Mouse (Mus musculus) midbrain, postnatal 0 days (tissue): Measurements from ENCODE around the gene Snph. TPM values are rescaled to one million over a fixed set of nuclear protein-coding genes. Genes with fewer than 3 reads are reported as not detected.
"Not testable (repeated sequence)": the region's sequence is repeated elsewhere in the genome, so short reads cannot be mapped to it uniquely, and the experiment has no call there.

Experiments used
- ATAC-seq: fragments of 200-750 bp; cut with Nextera tagmentation; 2 replicates; pipeline ENCODE4 v1.8.0; 2017; ENCODE audit warnings: moderate number of reproducible peaks, mild to moderate bottlenecking, moderate TSS enrichment, moderate library complexity; ENCODE audit not compliant: low FRiP score
- DNase-seq: peaks from one replicate; pipeline ENCODE4 v3.0.0-alpha.2; 2015; ENCODE audit warnings: low spot score
- H3K27ac ChIP-seq: fragments of 300-500 bp; sonication (generic); 2 replicates; pipeline ENCODE4 v1.5.1; 2014; ENCODE audit warnings: low read depth, mild to moderate bottlenecking, low read length, mixed read lengths
- H3K27me3 ChIP-seq: fragments of 300-500 bp; sonication (generic); 2 replicates; pipeline ENCODE4 v1.6.1; 2014; ENCODE audit warnings: low read length, control low read depth, mixed read lengths; ENCODE audit not compliant: insufficient read depth
- H3K36me3 ChIP-seq: fragments of 300-500 bp; sonication (generic); 2 replicates; pipeline ENCODE4 v1.6.1; 2014; ENCODE audit warnings: low read length, control low read depth, mixed read lengths; ENCODE audit not compliant: insufficient read depth
- H3K4me1 ChIP-seq: fragments of 300-500 bp; sonication (generic); 2 replicates; pipeline ENCODE4 v1.6.1; 2014; ENCODE audit warnings: mild to moderate bottlenecking, control low read depth, antibody characterized with exemption, low read length, mixed read lengths; ENCODE audit not compliant: insufficient read depth
- H3K4me2 ChIP-seq: fragments of 300-500 bp; sonication (generic); 2 replicates; pipeline ENCODE4 v1.6.1; 2014; ENCODE audit warnings: low read depth, mild to moderate bottlenecking, low read length, mixed read lengths; ENCODE audit not compliant: poor library complexity, severe bottlenecking
- H3K4me3 ChIP-seq: fragments of 300-500 bp; sonication (generic); 2 replicates; pipeline ENCODE4 v1.5.1; 2014; ENCODE audit warnings: low read depth, mild to moderate bottlenecking, low read length, moderate library complexity
- H3K9ac ChIP-seq: fragments of 300-500 bp; sonication (generic); replicated peaks from 2 replicates; pipeline ENCODE4 v1.6.1; 2014; ENCODE audit warnings: mild to moderate bottlenecking, low read length, moderate library complexity, mixed read lengths; ENCODE audit not compliant: poor library complexity, severe bottlenecking
- H3K9me3 ChIP-seq: fragments of 300-500 bp; sonication (generic); 2 replicates; pipeline ENCODE4 v1.6.1; 2016; ENCODE audit warnings: low read length, control low read depth
- CTCF ChIP-seq: IDR thresholded peaks from 2 replicates; pipeline ENCODE4 v1.5.1; 2016; ENCODE audit warnings: antibody characterized with exemption, mild to moderate bottlenecking
- WGBS: fragments of 180-500 bp; shearing (Covaris S2); extraction: QIAGEN DNeasy Blood & Tissue Kit; methylation state at CpG from one replicate; pipeline ENCODE4 v1.1.7; 2014; 5-methylcytosine and 5-hydroxymethylcytosine counted together
- polyA plus RNA-seq: library from polyadenylated mRNA; unstranded; fragments of >200 nt; fragmentation: Nextera tagmentation; extraction: Ambion mirVana; gene quantifications from 2 replicates; pipeline ENCODE4 v1.2.1, GENCODE M21; 2015
- total RNA-seq: library from RNA; depleted of rRNA; stranded (reverse); fragments of >200 nt; gene quantifications from 2 replicates; pipeline ENCODE4 v1.2.3, GENCODE M21; 2014

The Snph gene
- total and polyA plus RNA-seq, 2 experiments from 2014 or later = 23.4 to 66.1 TPM

DNA sequence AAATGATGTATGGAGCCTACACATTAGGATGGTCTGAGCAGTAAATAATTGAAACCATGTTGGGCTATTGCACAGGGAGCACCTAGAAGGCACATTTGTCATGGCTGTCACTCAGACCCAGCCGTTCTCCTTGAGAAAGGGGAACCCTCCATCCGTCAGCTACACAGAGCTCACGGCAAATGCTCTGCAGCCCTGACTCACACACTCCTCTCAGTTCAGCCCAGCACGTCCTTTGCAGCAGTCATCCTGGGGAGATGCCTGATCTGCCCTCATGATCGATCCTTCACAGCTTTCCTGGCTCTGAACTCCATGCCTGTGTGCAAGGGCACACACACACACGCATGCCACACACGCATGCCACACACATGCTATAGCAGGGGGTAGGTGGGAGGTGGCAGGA lies 3.1 kb downstream of the Snph start:
- Histone ChIP-seq H3K36me3 (0 out of 2 replicates have a peak, but pooled peaks cover 3% of the 10 kb centered on the region), H3K4me2 (0 out of 2 replicates have a peak overlapping the region, but pooled peaks have one; percentile 5), H3K9ac (peak overlapping the region; percentile 37; the same call in 1 of the 2 replicates), H3K27ac (no peak overlapping the region), H3K9me3 (no peaks in the 10 kb centered on the region), H3K4me1 (peaks cover 18% of the 10 kb centered on the region; the same call in 1 of the 2 replicates), H3K27me3 (no peaks in the 10 kb centered on the region), H3K4me3 (no peak overlapping the region)
- no peak for TF ChIP-seq CTCF
- no peak for DNase-seq
- WGBS = 62% methylated on average over 7 of the region's 7 CpGs
- ATAC-seq = no peak

- no peaks in the 10 kb centered on the region for H3K9me3 ChIP-seq
- H3K4me3 ChIP-seq = no peak overlapping the region
- peaks cover 9% of the 10 kb centered on the region; the same call in 1 of the 2 replicates for H3K36me3 ChIP-seq
- H3K27ac ChIP-seq = no peak overlapping the region
- WGBS = 89% methylated on average over 3 of the region's 3 CpGs
- TF ChIP-seq CTCF = no peak
- H3K4me2 ChIP-seq = no peak overlapping the region
- no peaks in the 10 kb centered on the region for H3K27me3 ChIP-seq
- no peak overlapping the region for H3K9ac ChIP-seq
- no peak for DNase-seq
- no peak for ATAC-seq
- H3K4me1 ChIP-seq = peaks cover 17% of the 10 kb centered on the region; the same call in 1 of the 2 replicates
Observed at GRCm38 (mm10) chr2:151628011-151628410, 4.4 kb downstream of the Snph start.

GRCm38 (mm10) chr2:151626296-151626695 lies 6.1 kb downstream of the Snph start:
- no peak for DNase-seq
- no peak for TF ChIP-seq CTCF
- WGBS = 93% methylated on average over 7 of the region's 7 CpGs

DNA sequence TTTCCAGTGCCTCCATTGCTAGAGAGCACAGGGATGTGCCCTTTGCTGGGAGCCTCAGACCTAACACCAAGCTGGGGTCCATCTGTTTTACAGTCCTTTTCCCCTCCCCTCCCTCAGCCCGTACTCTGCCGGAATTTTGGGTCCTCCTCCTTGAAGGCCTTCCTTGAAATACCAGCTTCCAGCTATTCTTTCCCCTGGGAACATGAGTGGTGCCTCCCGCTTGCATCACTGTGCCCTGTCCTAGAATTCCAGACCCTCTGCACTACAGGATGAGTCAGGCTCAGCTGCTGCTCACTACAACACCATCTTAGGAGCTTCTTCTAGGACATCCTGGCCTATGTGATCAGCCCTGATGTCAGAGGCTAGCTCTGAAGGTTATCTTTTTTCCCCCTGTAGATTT lies 8.6 kb downstream of the Snph start:
- no peak overlapping the region for H3K4me2 ChIP-seq
- H3K4me3 ChIP-seq = no peak overlapping the region
- WGBS = 80% methylated on average over 3 of the region's 3 CpGs
- TF ChIP-seq CTCF = no peak
- no peak for ATAC-seq
- no peak for DNase-seq
- no peak overlapping the region for H3K9ac ChIP-seq
- H3K27me3 ChIP-seq = no peaks in the 10 kb centered on the region
- H3K4me1 ChIP-seq = no peaks in the 10 kb centered on the region
- H3K27ac ChIP-seq = no peak overlapping the region
- no peaks in the 10 kb centered on the region for H3K9me3 ChIP-seq
- H3K36me3 ChIP-seq = peaks cover 10% of the 10 kb centered on the region; the same call in 1 of the 2 replicates

More at GRCm38 (mm10) chr2:151626296-151626695, 6.1 kb downstream of the Snph start:
- no peak for ATAC-seq
- Histone ChIP-seq H3K4me2 (no peak overlapping the region), H3K9me3 (no peaks in the 10 kb centered on the region), H3K4me1 (peaks cover 12% of the 10 kb centered on the region; the same call in 1 of the 2 replicates), H3K36me3 (peaks cover 10% of the 10 kb centered on the region; the same call in 1 of the 2 replicates), H3K4me3 (no peak overlapping the region), H3K9ac (no peak overlapping the region), H3K27me3 (no peaks in the 10 kb centered on the region), H3K27ac (no peak overlapping the region)

DNA sequence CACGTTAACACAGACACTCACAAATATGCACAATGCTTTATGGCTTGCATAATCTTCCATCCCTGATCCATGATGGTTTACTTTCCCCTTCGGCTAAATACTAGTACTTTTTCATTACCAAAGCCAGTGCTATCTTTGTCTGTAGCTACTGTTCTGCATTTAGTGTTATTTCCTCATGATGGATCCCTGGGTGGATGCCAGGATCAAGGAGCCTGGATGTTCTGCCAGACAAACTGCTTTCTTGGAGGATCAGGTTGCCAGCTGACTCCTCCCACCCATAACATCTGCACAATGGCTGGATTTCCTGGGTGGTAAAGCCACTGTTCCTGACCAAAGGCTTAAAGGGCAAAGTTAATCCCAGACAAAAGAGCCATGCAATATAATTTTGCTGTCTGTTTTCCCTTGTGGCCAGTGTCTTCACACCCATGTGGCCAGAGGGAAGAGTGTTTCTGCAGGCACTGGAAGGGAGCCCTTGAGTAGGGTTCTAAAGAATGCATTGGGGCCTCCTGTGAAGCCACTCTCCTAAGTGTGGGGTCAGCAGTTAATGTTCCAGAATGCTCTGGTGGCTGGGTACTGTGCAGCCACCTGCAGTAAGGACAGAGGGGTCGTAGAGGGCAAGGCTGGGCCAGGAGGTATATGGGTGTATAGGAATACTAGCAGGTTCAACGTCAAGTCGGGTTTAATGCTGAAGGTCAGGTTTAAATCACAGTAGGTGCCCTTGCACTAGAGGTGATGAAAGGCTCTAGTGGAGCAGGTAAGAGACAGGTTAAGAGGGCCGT lies 15.7 kb downstream of the Snph start:
- no peak overlapping the region for H3K4me3 ChIP-seq

DNA sequence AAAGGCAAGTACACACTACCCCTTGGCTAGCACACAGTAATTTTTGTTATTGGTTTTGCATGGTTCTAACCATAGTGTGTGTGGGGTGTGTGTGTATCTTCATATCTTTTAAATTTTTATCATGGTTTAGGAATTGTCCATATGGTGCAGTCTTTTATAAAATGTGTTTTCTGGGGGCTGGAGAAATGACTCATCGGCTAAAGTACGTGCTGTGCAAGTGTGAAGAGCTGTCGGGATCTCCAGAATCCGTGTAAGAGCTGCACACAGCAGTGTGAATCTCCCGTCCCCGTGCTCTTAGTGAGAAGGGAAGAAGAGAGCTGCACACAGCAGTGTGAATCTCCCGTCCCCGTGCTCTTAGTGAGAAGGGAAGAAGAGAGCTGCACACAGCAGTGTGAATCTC lies 16.6 kb downstream of the Snph start:
- H3K4me1 ChIP-seq, H3K9ac ChIP-seq, H3K27me3 ChIP-seq, H3K9me3 ChIP-seq, ATAC-seq, H3K36me3 ChIP-seq, H3K4me2 ChIP-seq, H3K27ac ChIP-seq, DNase-seq, H3K4me3 ChIP-seq: not testable (repeated sequence)
- WGBS = 76% methylated on average over 6 of the region's 8 CpGs

More for the DNA sequence above, 15.7 kb downstream of the Snph start:
- H3K27ac ChIP-seq = no peak overlapping the region
- no peaks in the 10 kb centered on the region for H3K27me3 ChIP-seq
- no peak overlapping the region for H3K4me2 ChIP-seq
- DNase-seq (no peak), ATAC-seq (no peak)
- no peaks in the 10 kb centered on the region for H3K9me3 ChIP-seq
- H3K9ac ChIP-seq = no peak overlapping the region
- 75% methylated on average over 6 of the region's 6 CpGs for WGBS
- no peaks in the 10 kb centered on the region for H3K36me3 ChIP-seq
- TF ChIP-seq CTCF = no peak
- H3K4me1 ChIP-seq = no peaks in the 10 kb centered on the region
